Comparison of ENCODE assay signal across 10 mouse cellular contexts in the genomic region with DNA sequence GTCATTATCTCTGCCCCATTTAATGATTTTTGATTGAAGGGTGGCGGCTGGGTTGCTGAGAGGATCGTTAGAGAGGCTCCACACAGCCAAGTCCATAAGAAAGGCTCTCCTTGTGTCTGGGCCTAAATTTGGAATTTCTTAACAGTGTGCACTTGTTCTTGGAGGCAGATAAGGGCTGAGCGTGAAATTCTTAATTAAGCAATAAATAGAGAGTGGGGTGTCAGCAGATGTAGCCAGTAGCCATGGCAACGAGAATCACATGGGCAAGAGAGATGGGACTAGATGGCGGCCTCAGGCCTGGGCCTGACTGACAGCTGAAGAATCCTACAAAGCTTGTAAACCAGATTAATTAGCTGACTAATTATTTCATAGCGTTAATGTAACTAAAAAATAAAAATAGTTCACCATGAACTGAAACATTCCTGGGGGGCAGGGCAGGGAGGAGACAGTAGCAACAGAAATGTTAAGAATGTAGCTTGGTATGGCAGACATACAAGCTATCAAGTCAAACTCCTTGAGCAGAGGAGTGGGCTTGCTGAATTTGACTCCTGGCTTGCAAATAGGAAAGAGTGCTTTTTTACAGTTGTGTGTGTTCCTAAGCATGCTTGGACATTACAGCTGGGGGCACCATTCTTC.
A peak's percentile ranks its signal among the peaks of the same experiment; 100 is the strongest.
DNase-seq lines count a peak whose midpoint lies in the region; ATAC-seq lines count a peak whose summit lies in the region.
"Had no signal": no experiment of that assay in that cellular context is flagged by ENCODE, and none has a peak within 500 bp of the region (broad histone marks: within the 10 kb centered on the region; RNA-seq: fewer than 3 reads in every experiment).

No protein-coding gene starts in this region.

- H3K4me3 ChIP-seq in embryonic facial prominence, embryonic 11.5 days (ENCODE audit: low read depth, low read length): no peak overlapping the region
- H3K4me3 ChIP-seq in hindbrain, embryonic 15.5 days: no peak overlapping the region
- H3K4me3 ChIP-seq in midbrain, embryonic 14.5 days (replicated peaks; ENCODE audit: low read depth, low read length): no peak overlapping the region
- no peak overlapping the region for H3K4me3 ChIP-seq in liver, embryonic 12.5 days
- H3K4me3 ChIP-seq: heart, embryonic 15.5 days had no signal

- WGBS in embryonic facial prominence, embryonic 11.5 days: 35% methylated on average over 6 of the region's 6 CpGs
- WGBS in hindbrain, embryonic 15.5 days: 22% methylated on average over 6 of the region's 6 CpGs
- WGBS in midbrain, embryonic 14.5 days: 8% methylated on average over 6 of the region's 6 CpGs
- 67% methylated on average over 6 of the region's 6 CpGs for WGBS in liver, embryonic 12.5 days (ENCODE audit: insufficient replicate concordance)

- ATAC-seq in embryonic facial prominence, embryonic 11.5 days (replicated peaks; ENCODE audit: insufficient number of reproducible peaks, low FRiP score, low TSS enrichment, low read depth): peak; percentile 86
- peak; percentile 91 for ATAC-seq in hindbrain, embryonic 15.5 days (ENCODE audit: low FRiP score, low read depth)
- peak; percentile 89 for ATAC-seq in midbrain, embryonic 14.5 days (ENCODE audit: low FRiP score, low TSS enrichment)
- ATAC-seq in liver, embryonic 12.5 days: no peak

- no peak overlapping the region for H3K9ac ChIP-seq in embryonic facial prominence, embryonic 11.5 days (replicated peaks; ENCODE audit: low read length)
- H3K9ac ChIP-seq in hindbrain, embryonic 15.5 days: no peak overlapping the region
- H3K9ac ChIP-seq in midbrain, embryonic 14.5 days (replicated peaks; ENCODE audit: low read length): no peak overlapping the region
- no peak overlapping the region for H3K9ac ChIP-seq in liver, embryonic 12.5 days
- H3K9ac ChIP-seq: heart, embryonic 15.5 days had no signal

- no peaks in the 10 kb centered on the region for H3K27me3 ChIP-seq in embryonic facial prominence, embryonic 11.5 days (ENCODE audit: control insufficient read depth, insufficient read depth, low read length)
- peaks cover 14% of the 10 kb centered on the region; the same call in 1 of the 2 replicates for H3K27me3 ChIP-seq in hindbrain, embryonic 15.5 days
- H3K27me3 ChIP-seq in midbrain, embryonic 14.5 days (ENCODE audit: control insufficient read depth, insufficient read depth, low read length): peaks cover 16% of the 10 kb centered on the region
- no peaks in the 10 kb centered on the region for H3K27me3 ChIP-seq in liver, embryonic 12.5 days (replicated peaks)
- H3K27me3 ChIP-seq: heart, embryonic 15.5 days had no signal

- no peaks in the 10 kb centered on the region for H3K9me3 ChIP-seq in embryonic facial prominence, embryonic 11.5 days (replicated peaks; ENCODE audit: control insufficient read depth, low read length)
- H3K9me3 ChIP-seq in hindbrain, embryonic 15.5 days: no peaks in the 10 kb centered on the region
- no peaks in the 10 kb centered on the region for H3K9me3 ChIP-seq in midbrain, embryonic 14.5 days (ENCODE audit: control insufficient read depth, low read length)
- no peaks in the 10 kb centered on the region for H3K9me3 ChIP-seq in liver, embryonic 12.5 days (replicated peaks)
- H3K9me3 ChIP-seq: heart, embryonic 15.5 days had no signal

- intact Hi-C loops in gastrocnemius, postnatal 14 days (cut with DNase I; ENCODE audit: low total_unique reads): loop anchor here (10.0 kb wide), 1 partner anchor 212 kb away; no protein-coding TSS in a partner anchor

- no peak overlapping the region for H3K27ac ChIP-seq in embryonic facial prominence, embryonic 11.5 days (replicated peaks; ENCODE audit: low read depth, low read length)
- H3K27ac ChIP-seq in hindbrain, embryonic 15.5 days (replicated peaks): peak overlapping the region; percentile 46; the same call in 1 of the 2 replicates
- H3K27ac ChIP-seq in midbrain, embryonic 14.5 days (replicated peaks; ENCODE audit: low read depth, low read length): peak overlapping the region; percentile 37; the same call in 1 of the 2 replicates
- H3K27ac ChIP-seq in liver, embryonic 12.5 days: no peak overlapping the region
- H3K27ac ChIP-seq: heart, embryonic 15.5 days; stomach, postnatal 0 days had no signal

- H3K4me1 ChIP-seq in embryonic facial prominence, embryonic 11.5 days (ENCODE audit: control insufficient read depth, insufficient read depth, low read length): no peaks in the 10 kb centered on the region
- peaks cover 17% of the 10 kb centered on the region for H3K4me1 ChIP-seq in hindbrain, embryonic 15.5 days (replicated peaks)
- peaks cover 10% of the 10 kb centered on the region; the same call in 1 of the 2 replicates for H3K4me1 ChIP-seq in midbrain, embryonic 14.5 days (ENCODE audit: control insufficient read depth, insufficient read depth, low read length)
- H3K4me1 ChIP-seq in liver, embryonic 12.5 days: no peaks in the 10 kb centered on the region
- H3K4me1 ChIP-seq: heart, embryonic 15.5 days had no signal

- H3K4me2 ChIP-seq in embryonic facial prominence, embryonic 11.5 days (ENCODE audit: low read depth, low read length): no peak overlapping the region
- no peak overlapping the region for H3K4me2 ChIP-seq in hindbrain, embryonic 15.5 days
- H3K4me2 ChIP-seq in midbrain, embryonic 14.5 days (ENCODE audit: low read length): no peak overlapping the region
- no peak overlapping the region for H3K4me2 ChIP-seq in liver, embryonic 12.5 days
- H3K4me2 ChIP-seq: heart, embryonic 15.5 days had no signal

- peak; percentile 62 for DNase-seq in brain, adult 2 months (ENCODE audit: low read depth, low spot score)
- peak; percentile 23 for DNase-seq in embryonic facial prominence, embryonic 11.5 days (ENCODE audit: low spot score)
- peak; percentile 83 for DNase-seq in midbrain, embryonic 14.5 days
- no peak for DNase-seq in kidney, adult 18-20 months
- DNase-seq in gastrocnemius, postnatal 14 days: no peak
- DNase-seq: lung, adult 18-20 months had no signal

- no peaks in the 10 kb centered on the region for H3K36me3 ChIP-seq in embryonic facial prominence, embryonic 11.5 days (replicated peaks; ENCODE audit: control insufficient read depth, insufficient read depth, low read depth, low read length)
- no peaks in the 10 kb centered on the region for H3K36me3 ChIP-seq in hindbrain, embryonic 15.5 days
- no peaks in the 10 kb centered on the region for H3K36me3 ChIP-seq in midbrain, embryonic 14.5 days (ENCODE audit: control insufficient read depth, insufficient read depth, low read length)
- no peaks in the 10 kb centered on the region for H3K36me3 ChIP-seq in liver, embryonic 12.5 days
- H3K36me3 ChIP-seq: heart, embryonic 15.5 days had no signal

Comparison
In these comparisons a context has a peak if more than half of its experiments do, and no peak if none do; other contexts are left out.
1. DNase-seq: peak in brain, adult 2 months (single experiment), embryonic facial prominence, embryonic 11.5 days (single experiment) and midbrain, embryonic 14.5 days (single experiment); none in kidney, adult 18-20 months (single experiment) and gastrocnemius, postnatal 14 days (single experiment).
2. H3K27ac ChIP-seq: peak in hindbrain, embryonic 15.5 days (single experiment) and midbrain, embryonic 14.5 days (single experiment); none in embryonic facial prominence, embryonic 11.5 days (single experiment) and liver, embryonic 12.5 days (single experiment).